Mouse (Mus musculus): Measurements from ENCODE around the gene Zfp292.
"Not testable (repeated sequence)": the region's sequence is repeated elsewhere in the genome, so short reads cannot be mapped to it uniquely, and the experiment has no call there.

The Zfp292 gene

GRCm38 (mm10) chr4:34882818-34883217, at the start of gene Zfp292:
Zfp292 (minus strand) TSS chr4:34882960.
- peak; percentile 83 for DNase-seq (ENCODE audit: low spot score)

DNA sequence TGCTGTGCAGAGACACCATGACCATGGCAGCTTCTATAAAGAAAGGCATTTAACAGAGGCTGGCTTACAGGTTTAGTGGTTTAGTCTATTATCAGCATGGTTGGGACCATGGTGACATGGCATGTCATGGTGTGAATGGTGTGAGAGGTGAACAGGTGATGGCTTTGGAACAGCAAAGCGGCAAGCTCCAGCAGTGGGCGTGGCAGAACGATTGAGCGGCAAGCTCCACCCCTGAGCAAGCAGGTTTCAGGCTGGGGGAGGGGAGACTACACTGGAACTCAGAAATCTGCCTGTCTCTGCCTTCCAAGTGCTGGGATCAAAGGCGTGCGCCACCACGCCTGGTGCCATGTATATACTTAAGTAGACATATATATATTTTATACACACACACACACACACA, 45.6 kb upstream of the Zfp292 start:
- DNase-seq (ENCODE audit: low spot score): not testable (repeated sequence)

DNA sequence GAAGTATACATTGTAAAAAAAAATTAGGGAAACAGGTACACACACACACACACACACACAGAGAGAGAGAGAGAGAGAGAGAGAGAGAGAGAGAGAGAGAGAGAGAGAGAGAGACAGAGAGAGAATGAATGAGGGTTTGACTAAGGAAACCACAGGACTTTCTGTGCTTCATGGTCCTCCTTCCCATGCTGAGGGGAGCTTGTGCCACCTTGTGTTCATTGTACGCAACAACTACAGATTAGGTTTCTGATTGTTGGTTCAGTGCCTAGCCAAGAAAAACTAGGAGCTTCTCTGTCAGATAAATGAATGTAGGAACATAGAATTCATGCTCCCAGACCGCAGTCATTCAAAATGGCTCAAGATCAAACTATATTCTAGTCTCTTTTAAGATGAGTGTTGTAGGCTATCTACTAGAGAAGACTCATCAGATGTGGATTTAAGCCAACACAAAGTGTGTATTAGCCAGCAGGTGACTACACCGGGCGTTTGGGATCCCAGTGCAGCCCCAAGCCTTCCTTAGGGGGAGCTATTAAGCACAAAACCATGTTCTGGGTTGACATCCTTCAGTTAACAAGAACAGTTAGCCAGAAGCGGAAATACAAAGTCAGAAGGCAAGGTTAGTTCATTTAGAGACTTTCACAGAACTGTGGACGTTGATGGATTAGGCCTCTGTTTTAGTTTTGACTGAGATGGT, 39.6 kb upstream of the Zfp292 start:
- DNase-seq (ENCODE audit: low spot score): no peak

- no peak for DNase-seq (ENCODE audit: low spot score)
Observed at GRCm38 (mm10) chr4:34917400-34917799, 34.6 kb upstream of the Zfp292 start.

GRCm38 (mm10) chr4:34912171-34912570, 29.4 kb upstream of the Zfp292 start:
- no peak for DNase-seq (ENCODE audit: low spot score)

GRCm38 (mm10) chr4:34911401-34911800, 28.6 kb upstream of the Zfp292 start:
- DNase-seq (ENCODE audit: low spot score): no peak

- DNase-seq (ENCODE audit: low spot score): no peak
Observed at GRCm38 (mm10) chr4:34908127-34908526, 25.4 kb upstream of the Zfp292 start.

DNA sequence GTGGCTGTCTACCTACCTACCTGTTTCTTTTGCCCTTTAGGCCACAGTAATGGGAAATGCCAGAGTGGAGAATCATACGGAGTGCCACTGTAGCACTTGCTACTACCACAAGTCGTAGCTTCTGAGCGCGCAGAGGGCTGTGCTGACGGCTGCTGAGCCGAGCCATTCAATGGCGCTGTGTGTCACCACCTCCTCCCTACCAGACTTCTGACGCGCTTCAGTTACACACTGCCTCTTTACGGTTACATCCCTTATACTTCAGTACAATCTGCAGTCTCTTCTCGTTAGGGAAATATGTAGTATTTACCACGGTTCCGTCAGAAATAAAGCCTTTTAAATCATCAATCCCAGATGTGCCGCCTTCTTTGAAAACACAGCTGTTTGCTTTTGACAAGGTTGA, 24.3 kb upstream of the Zfp292 start:
- DNase-seq (ENCODE audit: low spot score): no peak

DNA sequence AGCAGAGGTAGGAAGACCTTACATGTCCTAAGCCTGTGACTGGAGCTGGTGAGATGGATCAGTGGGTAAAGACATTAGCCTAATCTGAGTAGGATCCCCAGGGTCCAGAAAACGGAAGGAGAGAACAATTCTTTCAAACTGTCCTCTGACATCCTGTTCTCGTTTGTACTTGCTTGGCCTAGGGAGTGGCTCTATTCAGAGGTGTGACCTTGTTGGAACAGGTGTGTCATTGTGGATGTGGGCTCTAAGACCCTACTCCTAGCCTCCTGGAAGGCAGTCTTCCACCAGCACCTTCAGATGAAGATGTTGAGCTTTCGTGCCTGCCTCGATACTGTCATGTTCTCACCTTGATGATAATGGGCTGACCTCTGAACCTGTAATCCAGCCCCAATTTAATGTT, 23.4 kb upstream of the Zfp292 start:
- no peak for DNase-seq (ENCODE audit: low spot score)

GRCm38 (mm10) chr4:34905396-34905795, 22.6 kb upstream of the Zfp292 start:
- DNase-seq (ENCODE audit: low spot score): no peak

- not testable (repeated sequence) for DNase-seq (ENCODE audit: low spot score)
Observed at GRCm38 (mm10) chr4:34901582-34901981, 18.8 kb upstream of the Zfp292 start.

DNA sequence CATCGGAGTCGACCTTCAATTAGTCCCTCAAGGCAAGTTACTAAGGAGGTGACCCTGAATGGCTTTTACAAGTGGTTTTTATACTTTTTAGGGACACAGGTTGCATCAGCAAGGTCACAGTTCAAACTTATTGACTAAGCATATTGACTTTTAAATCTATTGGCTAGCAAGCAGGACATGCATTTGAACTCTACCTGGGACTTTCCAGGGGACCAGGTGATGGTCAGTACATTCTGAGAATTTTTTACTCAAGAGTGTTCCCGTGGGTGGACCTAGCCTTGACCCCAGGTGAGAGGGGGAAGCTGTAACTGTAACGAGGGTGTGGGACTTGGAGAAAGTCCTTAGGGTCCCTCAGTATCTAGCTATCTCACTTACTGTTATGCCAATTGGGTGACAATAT, 18.4 kb upstream of the Zfp292 start:
- no peak for DNase-seq (ENCODE audit: low spot score)

- no peak for DNase-seq (ENCODE audit: low spot score)
Observed at GRCm38 (mm10) chr4:34900155-34900554, 17.4 kb upstream of the Zfp292 start.

GRCm38 (mm10) chr4:34899322-34899721, 16.6 kb upstream of the Zfp292 start:
- DNase-seq (ENCODE audit: low spot score): no peak

GRCm38 (mm10) chr4:34898497-34898896, 15.7 kb upstream of the Zfp292 start:
- no peak for DNase-seq (ENCODE audit: low spot score)

- no peak for DNase-seq (ENCODE audit: low spot score)
Observed at GRCm38 (mm10) chr4:34893479-34893878, 10.7 kb upstream of the Zfp292 start, which contains the start of gene Cga. Cga (plus strand) TSS chr4:34893779.

- no peak for DNase-seq (ENCODE audit: low spot score)
Observed at GRCm38 (mm10) chr4:34889812-34890185, 7.0 kb upstream of the Zfp292 start.

DNA sequence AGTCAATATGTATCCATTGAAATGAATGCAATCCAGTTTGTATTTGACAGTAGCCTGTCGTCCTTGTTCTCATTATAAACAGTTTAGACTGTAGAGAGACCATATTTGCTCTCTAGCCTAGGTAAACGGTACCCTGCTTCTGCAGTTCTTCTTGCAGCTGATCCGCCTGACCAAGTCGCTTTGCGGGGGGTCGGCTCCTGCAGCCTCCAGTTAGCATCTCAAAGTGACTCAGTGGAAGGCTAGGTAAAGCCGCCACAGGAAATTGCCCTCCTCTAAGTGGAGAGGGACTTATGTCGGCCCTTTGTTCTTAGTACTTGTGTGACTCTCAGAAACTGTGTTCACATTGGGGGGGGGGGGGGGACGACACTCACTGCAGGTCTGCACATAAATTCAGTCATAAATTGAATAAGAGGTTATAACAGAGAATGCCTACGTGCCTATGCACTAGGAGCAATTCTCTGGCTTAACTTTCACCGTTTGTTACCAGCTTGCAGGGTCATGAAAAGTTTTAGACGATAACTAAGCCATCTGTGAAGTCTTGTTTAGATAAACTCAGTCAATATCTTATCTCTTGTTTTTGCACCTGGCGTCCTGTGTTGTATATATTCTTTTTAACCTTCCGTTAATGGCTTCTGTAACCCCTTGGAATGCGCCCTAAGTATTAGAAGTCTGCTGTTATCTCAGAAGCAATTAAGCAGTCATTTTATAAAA, 6.5 kb upstream of the Zfp292 start:
- DNase-seq (ENCODE audit: low spot score): no peak

- no peak for DNase-seq (ENCODE audit: low spot score)
Observed at GRCm38 (mm10) chr4:34887295-34887694, 4.5 kb upstream of the Zfp292 start.

- peak; percentile 65 for DNase-seq (ENCODE audit: low spot score)
Observed at GRCm38 (mm10) chr4:34886490-34887111, 3.8 kb upstream of the Zfp292 start.

GRCm38 (mm10) chr4:34885631-34886351, 3.0 kb upstream of the Zfp292 start:
- no peak for DNase-seq (ENCODE audit: low spot score)

GRCm38 (mm10) chr4:34883366-34884029, 738 bp upstream of the Zfp292 start:
- DNase-seq (ENCODE audit: low spot score): no peak

Measured in urinary bladder, postnatal 25 days (tissue).